Mouse (Mus musculus) lung, postnatal 10 days (tissue): ENCODE results near the gene Actl7a.
A peak's percentile ranks its signal among the peaks of the same experiment; 100 is the strongest.

Source experiments
- DNase-seq: peaks from one replicate; pipeline ENCODE4 v3.0.0; 2021

The Actl7a gene

DNA sequence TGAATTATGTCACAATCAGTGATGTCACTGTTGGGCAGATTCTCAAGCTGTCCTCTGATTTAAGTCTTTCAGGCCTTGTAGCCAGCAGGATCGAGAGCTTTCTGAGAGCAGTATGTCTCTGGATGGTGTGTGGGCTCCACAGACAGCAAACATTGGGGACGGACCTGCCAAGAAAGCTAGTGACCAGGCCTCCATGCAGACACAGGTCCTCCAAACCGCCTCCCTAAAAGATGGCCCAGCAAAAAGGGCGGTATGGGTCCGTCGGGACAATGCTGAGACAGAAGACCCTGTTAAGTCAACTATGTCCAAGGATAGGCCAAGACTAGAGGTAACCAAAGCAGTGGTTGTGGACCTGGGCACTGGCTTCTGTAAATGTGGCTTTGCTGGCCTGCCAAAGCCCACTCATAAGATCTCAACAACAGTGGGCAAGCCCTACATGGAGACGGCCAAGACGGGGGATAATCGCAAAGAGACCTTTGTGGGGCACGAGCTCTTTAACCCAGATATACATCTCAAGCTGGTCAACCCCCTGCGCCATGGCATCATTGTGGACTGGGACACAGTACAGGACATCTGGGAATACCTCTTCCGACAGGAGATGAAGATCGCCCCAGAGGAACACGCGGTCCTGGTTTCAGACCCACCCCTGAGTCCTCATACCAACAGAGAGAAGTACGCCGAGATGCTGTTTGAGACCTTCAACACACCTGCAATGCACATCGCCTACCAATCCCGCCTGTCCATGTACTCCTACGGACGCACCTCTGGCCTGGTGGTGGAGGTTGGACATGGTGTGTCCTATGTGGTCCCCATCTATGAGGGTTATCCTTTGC, at the start of gene Actl7a:
Gene Actl7a, plus strand, starts transcription at position 51 of the 833 bp plus-strand sequence.
- no peak for DNase-seq

- DNase-seq, result no peak
These were observed 46.8 kb upstream of the Actl7a start for GRCm38 (mm10) chr4:56696401-56696800.

DNA sequence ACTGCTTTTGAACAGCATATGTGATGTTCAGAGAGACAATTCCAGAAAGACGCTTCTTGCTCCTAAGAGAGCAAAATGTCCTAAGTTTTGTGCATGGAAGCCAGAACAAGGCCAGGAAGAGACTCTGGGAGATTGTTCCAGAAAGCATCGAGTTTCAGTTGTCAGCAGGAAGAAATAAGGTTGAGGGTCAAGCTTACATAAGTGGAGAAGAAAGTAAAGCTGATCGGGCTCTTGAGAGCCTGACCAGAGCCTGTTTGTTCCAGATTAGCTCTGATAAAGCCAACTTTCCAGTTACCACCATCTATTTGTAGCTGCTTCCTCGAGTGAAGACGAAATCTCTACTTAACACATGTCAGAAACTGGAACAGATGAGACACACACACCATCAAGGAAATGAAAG, 44.5 kb upstream of the Actl7a start:
- DNase-seq, result no peak

- no peak for DNase-seq
These were observed 41.0 kb upstream of the Actl7a start for GRCm38 (mm10) chr4:56702234-56702633.

- no peak for DNase-seq
These were observed 30.1 kb upstream of the Actl7a start for GRCm38 (mm10) chr4:56713155-56713554.

DNA sequence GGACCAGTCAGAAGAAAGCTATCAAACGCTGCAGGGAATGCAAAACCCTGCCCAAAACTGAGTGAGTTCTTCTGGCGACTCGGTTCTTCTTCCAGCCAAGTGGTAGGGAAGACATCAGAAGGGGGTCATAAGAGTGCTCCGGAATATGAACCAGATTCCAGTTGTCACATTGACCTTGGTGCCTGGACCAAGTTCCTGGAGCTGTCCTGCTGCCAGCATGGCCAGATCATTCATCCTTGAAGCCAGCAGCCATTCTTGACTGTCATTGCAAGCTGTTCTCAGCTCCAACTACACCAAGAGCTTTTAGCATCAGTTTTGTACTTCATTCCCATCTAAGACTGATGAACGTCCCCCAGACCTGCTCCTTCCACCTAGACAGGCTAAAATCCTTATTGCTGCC, 26.4 kb upstream of the Actl7a start:
- no peak for DNase-seq

DNA sequence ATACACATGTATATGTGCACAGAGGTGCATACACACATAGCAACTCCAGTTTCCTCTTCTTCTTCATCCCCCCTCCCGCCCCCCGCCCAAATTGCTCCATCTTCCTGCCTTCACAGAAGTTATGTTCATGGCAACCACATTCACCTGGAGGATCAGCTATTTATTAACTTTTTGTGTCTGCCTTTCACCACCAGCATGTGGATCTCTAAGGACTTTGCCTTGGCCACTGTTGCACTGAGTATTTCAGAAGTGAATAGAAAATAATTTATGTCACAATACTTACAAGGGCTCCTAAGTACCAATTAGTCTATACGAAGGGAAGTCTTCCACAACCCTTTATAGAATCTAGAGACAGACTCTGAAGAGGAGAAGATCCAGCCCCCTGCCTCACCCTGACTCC, 25.3 kb upstream of the Actl7a start:
- DNase-seq, result no peak

DNA sequence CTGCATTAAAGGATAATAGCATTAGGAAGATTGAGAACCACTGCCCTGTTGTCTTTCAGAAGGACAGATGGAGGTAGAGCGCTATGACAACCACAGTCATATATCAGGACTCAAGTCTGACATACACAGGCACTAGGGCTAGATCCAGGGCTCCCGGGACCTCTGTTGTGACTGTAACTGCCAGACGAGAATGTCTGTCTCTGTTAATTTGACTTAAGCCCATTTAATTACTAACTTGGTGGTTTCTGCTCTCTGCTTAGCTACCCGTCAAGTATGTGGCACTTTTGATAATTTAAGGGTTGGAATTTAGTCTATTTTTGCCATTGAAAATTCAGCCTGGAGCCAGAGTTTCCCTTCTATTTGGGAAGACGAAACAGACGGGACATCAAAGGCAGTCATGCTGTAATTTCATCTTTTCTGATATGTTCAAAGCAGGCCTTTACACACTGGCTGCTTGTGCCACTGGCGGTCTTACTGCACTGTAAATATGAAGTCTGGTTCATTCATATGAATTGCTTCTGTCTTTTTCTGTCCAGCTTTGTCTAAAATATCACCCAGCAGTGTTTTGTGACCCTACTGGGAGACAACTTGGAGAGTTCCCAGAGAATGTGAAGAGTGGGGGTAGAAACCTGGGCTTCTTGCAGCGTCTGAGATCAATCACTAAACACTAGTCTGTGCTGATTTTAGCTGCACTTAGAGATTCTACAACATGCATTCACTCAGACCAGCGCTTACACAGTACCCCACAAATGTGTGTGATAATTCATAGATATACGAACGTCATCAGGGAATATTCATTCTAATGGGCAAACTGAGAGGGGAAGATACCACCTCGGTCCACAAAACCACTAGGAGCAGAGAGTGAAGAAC, 24.4 kb upstream of the Actl7a start:
- DNase-seq, result no peak

DNA sequence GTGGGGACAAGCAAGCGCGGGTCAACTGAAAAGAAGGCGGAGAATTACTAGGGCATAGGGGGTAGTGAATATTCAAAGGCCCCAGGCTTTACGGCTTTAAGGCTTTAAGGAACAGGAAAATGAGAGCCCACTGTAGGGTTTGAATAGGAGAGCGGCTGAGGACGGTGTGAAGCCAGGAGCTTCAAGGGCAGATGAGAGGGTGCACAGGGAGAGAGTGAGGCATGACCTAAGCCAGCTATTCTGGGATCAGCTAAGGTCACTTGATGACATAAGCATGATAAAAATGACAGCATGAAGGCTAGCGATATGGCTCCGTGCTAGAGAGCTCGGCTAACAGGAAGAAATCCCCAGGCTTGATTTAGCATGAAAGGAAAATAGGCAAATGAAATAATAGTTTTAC, 23.8 kb upstream of the Actl7a start:
- no peak for DNase-seq

- no peak for DNase-seq
These were observed 22.8 kb upstream of the Actl7a start for GRCm38 (mm10) chr4:56720403-56720802.

DNA sequence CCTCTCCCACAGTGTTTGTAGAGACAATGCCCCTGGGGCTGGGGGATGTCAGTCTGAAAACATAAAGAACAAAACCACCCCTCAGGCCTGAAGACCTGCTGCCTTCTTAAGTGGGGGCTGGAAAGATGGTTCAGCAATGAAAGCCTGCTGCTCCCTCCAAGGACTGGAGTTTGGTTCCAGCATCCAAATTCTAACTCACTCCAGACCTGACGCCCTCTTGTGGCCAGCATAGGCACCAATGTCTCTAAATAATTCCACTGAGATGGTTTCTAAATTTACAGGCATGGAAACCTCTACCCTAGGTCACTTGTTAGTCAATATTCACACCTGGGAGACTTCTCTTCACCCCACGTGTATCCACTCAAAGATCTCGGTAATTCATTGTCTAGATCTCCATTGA, 21.7 kb upstream of the Actl7a start:
- DNase-seq, result peak; percentile 51

GRCm38 (mm10) chr4:56722346-56722745, 20.9 kb upstream of the Actl7a start:
- no peak for DNase-seq

GRCm38 (mm10) chr4:56723237-56723636, 20.0 kb upstream of the Actl7a start:
- DNase-seq, result no peak

DNA sequence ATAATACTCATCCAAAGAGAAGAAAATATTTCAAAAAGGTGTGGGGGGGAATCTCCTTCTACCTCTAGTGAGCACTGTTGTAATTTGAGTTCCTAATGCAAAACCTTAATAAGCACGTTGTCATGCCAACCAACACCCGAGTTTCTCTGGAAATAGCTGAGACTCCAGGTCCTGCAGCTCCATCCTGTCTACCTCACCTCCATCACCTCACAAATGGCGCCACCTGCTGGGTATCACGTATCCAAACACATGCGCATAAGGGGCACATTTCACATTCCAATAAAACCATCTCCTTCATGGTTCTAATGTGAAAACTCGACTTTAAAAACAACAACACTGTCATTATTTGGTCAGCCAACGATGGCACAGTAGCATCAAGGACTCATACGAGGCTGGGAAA, 17.4 kb upstream of the Actl7a start:
- DNase-seq, result no peak

- DNase-seq, result no peak
These were observed 3.2 kb upstream of the Actl7a start, which contains the start of gene Gm26657 for GRCm38 (mm10) chr4:56740020-56740485. Gm26657 (plus strand) TSS chr4:56740070.

- no peak for DNase-seq
These were observed 2.6 kb upstream of the Actl7a start for GRCm38 (mm10) chr4:56740611-56741010.

DNA sequence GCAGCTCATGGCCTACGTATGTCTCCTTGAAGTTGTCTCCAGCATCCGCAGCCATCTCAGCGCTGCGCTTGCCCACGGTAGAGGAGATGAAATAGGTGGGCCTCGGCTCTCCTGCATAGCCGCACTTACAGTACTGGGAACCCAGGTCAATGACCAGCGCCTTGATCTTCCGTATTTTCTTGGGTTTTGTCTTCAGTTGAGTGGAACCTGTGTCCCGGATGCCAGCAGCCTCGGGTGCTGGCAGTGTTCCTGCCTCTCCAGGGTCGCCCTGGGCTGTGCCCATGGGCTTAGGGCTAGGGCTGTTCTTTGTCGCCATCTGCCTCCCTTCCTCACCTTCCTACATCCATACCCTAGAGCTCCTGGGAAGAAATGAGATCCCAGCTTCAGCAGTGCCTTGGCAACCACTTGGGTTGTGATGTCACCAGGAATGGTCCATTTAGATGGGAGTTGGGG, 2.1 kb upstream of the Actl7a start, which contains the start of gene Actl7b:
Gene Actl7b, minus strand, starts transcription at position 403 of the 453 bp plus-strand sequence.
- no peak for DNase-seq

- no peak for DNase-seq
These were observed 515 bp upstream of the Actl7a start for GRCm38 (mm10) chr4:56742698-56743097.

DNA sequence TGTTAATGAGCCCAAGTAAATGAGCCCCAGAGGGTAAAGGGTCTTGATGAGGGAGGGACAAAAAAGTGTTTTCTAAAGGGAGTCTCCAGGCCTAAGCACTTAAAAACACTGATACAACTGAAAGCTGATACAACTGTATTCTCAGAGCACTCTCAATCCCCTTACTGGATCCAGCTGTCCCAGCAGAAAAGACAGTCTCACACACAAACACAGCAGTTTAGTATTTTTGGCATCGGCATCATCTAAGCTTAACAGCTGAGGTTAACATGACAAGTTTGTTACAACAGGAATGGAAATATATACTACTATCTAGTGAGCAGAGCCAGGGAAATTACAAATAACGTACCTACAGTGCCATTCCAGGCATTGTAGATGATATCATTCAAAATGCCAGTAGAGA, 3.1 kb downstream of the Actl7a start:
- DNase-seq, result no peak

DNA sequence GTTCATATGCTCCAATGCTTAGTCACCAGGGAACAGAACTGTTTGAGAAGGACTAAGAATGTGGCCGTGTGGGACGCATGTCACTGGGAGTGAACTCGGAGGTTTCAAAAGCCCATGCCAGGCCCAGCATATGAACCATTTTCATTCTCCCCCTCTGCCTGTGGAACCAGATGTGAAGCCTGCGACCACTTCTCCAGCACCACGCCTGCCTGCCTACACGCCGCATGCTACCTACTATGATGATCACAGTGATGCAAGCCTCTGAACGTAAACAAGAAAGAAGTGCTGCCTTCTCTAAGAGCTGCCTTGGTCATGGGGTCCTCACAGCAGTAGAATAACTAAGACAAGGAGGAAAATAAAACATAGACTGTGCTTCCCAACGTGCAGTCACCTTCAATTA, 4.2 kb downstream of the Actl7a start:
- DNase-seq, result no peak

DNA sequence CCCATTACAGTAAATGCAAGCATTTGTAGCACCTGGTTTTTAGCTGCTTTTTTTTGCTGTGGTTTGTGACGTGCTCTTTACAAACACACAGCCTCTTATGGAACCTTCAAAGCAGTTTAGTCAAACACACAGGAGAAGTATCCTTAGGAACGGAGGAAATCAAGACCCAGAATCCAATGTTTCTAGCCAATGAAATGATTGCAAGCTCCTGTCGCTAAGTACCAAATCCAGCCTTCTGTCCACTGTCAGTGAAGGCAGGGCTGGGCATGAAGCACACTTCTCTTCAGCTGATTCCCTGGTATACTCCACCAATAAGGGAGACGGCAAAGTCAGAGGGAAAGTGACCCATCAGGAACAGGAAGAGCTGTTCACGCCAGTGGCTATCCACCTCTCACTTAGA, 12.8 kb downstream of the Actl7a start:
- DNase-seq, result no peak

GRCm38 (mm10) chr4:56756966-56757600, 13.9 kb downstream of the Actl7a start:
- peak; percentile 47 for DNase-seq

GRCm38 (mm10) chr4:56757693-56758092, 14.5 kb downstream of the Actl7a start:
- DNase-seq, result no peak
